Mouse (Mus musculus): ENCODE measurements around the gene Ssh2. TPM values are rescaled to one million over a fixed set of nuclear protein-coding genes. Genes with fewer than 3 reads are reported as not detected.

Ssh2 gene
- polyA plus RNA-seq, 1 experiment from 2014 or later = 9.2 TPM

DNA sequence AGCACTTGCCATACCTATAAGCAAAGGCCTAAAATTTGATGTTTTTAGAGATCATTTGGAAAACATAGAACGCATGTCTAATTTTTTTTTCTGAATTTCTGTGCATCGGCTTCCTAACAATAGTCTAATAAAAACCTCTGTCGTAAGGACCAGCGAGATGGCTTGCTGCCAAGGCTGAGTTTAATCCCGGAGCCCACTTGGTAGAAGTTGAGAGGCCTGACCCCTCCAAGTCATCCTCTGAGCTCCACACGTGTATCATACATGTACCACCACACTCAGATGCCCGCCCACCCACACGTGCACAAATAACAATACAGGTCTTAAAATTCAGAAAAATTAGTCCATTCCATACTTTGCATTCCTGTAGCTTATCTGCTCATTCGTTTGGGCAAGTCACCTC, 224.0 kb downstream of the Ssh2 start:
- no peak for DNase-seq (ENCODE audit: low spot score)
- H3K9me3 ChIP-seq = no peaks in the 10 kb centered on the region
- WGBS = 92% methylated on average over 9 of the region's 9 CpGs

DNA sequence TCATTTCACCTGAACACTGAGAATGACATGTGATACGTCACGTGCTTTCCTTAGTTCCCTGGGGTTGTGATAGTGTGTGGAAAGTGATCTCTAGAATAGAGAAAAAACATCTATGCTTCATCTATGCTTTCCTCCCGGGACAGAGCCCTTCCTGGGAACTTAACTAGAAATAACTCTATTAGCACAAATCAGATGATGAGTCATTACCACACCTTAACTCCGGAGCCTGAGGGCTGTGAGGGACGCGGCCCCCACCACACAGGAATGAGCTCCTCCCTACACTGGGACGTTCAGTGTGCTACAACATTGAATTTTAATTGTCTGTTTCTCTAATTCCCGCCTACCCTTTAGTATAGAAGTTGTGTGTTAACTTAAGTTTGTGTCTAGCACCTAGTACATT, 224.9 kb downstream of the Ssh2 start:
- DNase-seq (ENCODE audit: low spot score) = no peak
- 86% methylated on average over 8 of the region's 8 CpGs for WGBS
- H3K27me3 ChIP-seq (replicated peaks; ENCODE audit: low read depth, poor library complexity, severe bottlenecking) = no peaks in the 10 kb centered on the region
- H3K9me3 ChIP-seq = no peaks in the 10 kb centered on the region
- H3K4me1 ChIP-seq = no peaks in the 10 kb centered on the region
- peaks cover 38% of the 10 kb centered on the region for H3K36me3 ChIP-seq (replicated peaks)
- no peak overlapping the region for H3K4me3 ChIP-seq
- H3K27ac ChIP-seq (replicated peaks) = no peak overlapping the region

More for the DNA sequence above, 224.0 kb downstream of the Ssh2 start:
- Histone ChIP-seq H3K36me3 (replicated peaks) (peaks cover 38% of the 10 kb centered on the region), H3K4me3 (no peak overlapping the region), H3K27ac (replicated peaks) (no peak overlapping the region), H3K4me1 (no peaks in the 10 kb centered on the region), H3K27me3 (replicated peaks; ENCODE audit: low read depth, poor library complexity, severe bottlenecking) (no peaks in the 10 kb centered on the region)

DNA sequence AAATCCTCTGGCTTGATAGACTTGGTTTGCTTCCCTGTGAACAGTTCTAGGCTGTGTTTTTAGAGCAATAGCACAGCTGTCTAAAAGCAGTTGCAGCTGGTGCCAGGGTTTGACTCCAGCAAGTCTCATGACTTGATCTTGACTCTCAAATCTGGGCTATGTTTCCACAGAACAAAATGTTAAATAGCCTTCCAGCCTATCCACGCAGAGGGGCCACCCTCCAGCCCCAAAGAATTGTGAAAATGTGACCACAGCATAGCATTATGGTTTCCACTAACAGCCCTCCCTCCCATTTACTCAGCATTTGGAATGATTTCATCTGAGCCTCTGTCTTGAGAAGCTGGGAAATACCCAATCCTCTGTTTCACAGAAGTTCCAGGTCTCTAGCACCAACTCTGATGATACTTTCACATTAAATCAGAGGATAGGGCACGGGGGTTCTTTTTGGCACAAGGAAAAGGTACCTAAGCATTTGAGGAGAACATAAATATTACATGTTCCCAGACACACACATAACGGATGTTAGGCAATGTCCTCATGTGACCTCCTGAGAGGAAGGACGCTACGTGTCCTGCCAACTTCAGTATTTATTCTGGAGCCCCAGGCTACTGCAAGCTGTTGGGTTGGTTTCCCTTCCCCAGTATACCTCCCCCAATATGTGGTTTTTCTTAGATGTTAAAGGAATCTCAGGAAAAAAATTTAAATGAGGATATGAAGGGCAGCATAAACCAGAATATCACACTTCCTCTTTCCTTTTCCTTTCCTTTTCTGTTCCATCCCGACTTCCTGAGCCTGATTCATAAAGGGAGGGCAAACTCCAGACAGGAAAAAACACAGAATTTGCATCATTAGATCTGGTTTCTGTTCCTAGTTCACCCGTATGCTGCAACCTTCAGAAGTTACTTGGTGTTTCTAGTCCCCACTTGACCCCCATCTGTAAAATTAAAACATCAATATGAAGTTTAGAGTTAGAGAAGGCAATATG, 226.4 kb downstream of the Ssh2 start:
- WGBS = 80% methylated on average over 7 of the region's 7 CpGs
- DNase-seq (ENCODE audit: low spot score) = no peak
- Histone ChIP-seq H3K4me1 (no peaks in the 10 kb centered on the region), H3K36me3 (replicated peaks) (peaks cover 40% of the 10 kb centered on the region), H3K27ac (replicated peaks) (no peak overlapping the region), H3K27me3 (replicated peaks; ENCODE audit: low read depth, poor library complexity, severe bottlenecking) (no peaks in the 10 kb centered on the region), H3K9me3 (no peaks in the 10 kb centered on the region), H3K4me3 (no peak overlapping the region)

DNA sequence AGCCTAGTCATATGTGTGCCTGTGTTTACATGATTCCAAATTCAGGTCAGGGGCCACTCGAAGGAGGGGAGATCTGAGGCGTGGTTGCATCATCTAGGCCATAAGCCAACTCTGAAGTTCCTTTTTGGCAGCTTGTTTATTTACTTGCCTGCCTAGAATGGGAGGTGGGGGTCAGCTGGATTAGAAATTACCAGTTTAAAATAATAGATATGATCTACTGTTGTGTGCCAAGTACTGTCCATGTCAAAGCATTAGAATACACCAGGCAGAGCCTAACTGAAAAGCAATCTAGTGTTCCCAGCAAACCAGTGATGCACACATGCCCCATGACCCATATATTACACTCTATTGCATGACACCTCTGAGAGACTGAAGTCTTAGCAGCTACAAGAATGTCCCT, 228.9 kb downstream of the Ssh2 start:
- no peaks in the 10 kb centered on the region for H3K9me3 ChIP-seq
- no peaks in the 10 kb centered on the region for H3K27me3 ChIP-seq (replicated peaks; ENCODE audit: low read depth, poor library complexity, severe bottlenecking)
- peaks cover 35% of the 10 kb centered on the region for H3K36me3 ChIP-seq (replicated peaks)
- no peak overlapping the region for H3K27ac ChIP-seq (replicated peaks)
- 82% methylated on average over 2 of the region's 2 CpGs for WGBS
- H3K4me1 ChIP-seq = no peaks in the 10 kb centered on the region
- no peak for DNase-seq (ENCODE audit: low spot score)
- no peak overlapping the region for H3K4me3 ChIP-seq

DNA sequence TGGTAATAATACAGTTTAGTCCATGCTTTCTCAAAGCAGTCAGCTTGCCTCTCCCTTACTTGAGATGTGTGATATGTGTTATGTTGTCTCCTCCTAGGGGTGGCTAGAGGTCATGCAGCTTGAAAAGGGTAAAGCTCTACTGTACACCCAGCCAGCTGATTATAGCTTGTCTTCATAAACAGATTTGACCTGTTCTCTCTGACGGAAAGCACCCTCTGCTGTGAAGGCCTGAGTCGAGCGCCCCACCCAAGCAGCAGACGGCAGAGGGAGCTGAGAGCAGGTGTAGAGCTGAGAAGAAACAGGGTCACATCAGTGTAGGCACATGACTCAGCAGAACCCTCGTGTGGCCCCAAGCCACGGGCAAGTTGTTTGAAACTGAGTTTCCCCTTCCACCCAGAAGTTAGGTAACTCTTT, 230.5 kb downstream of the Ssh2 start:
- no peaks in the 10 kb centered on the region for H3K9me3 ChIP-seq
- DNase-seq (ENCODE audit: low spot score) = no peak
- 64% methylated on average over 6 of the region's 6 CpGs for WGBS

DNA sequence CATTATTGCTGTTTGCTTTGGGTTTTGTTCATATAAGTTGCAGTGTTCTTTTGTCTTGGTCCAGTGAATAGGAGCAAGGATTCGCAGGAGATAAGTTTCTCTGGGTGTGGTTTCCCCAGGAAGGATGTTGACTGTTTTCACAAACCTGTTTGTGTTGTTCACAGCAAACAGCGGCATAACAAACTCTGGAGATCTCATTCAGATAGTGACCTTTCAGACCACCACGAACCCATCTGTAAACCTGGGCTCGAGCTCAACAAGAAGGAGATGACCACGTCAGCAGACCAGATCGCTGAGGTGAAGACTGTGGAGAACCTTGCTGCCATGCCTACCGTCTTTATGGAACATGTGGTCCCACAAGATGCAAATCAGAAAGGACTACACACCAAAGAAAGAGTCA, 233.1 kb downstream of the Ssh2 start:
- H3K4me1 ChIP-seq = no peaks in the 10 kb centered on the region
- H3K9me3 ChIP-seq = no peaks in the 10 kb centered on the region
- no peaks in the 10 kb centered on the region for H3K27me3 ChIP-seq (replicated peaks; ENCODE audit: low read depth, poor library complexity, severe bottlenecking)
- no peak overlapping the region for H3K27ac ChIP-seq (replicated peaks)
- H3K4me3 ChIP-seq = no peak overlapping the region
- H3K36me3 ChIP-seq (replicated peaks) = peaks cover 40% of the 10 kb centered on the region
- DNase-seq (ENCODE audit: low spot score) = no peak
- WGBS = 91% methylated on average over 7 of the region's 7 CpGs

More for the DNA sequence above, 230.5 kb downstream of the Ssh2 start:
- Histone ChIP-seq H3K36me3 (replicated peaks) (peaks cover 35% of the 10 kb centered on the region), H3K4me1 (no peaks in the 10 kb centered on the region), H3K27me3 (replicated peaks; ENCODE audit: low read depth, poor library complexity, severe bottlenecking) (no peaks in the 10 kb centered on the region), H3K27ac (replicated peaks) (no peak overlapping the region), H3K4me3 (no peak overlapping the region)

DNA sequence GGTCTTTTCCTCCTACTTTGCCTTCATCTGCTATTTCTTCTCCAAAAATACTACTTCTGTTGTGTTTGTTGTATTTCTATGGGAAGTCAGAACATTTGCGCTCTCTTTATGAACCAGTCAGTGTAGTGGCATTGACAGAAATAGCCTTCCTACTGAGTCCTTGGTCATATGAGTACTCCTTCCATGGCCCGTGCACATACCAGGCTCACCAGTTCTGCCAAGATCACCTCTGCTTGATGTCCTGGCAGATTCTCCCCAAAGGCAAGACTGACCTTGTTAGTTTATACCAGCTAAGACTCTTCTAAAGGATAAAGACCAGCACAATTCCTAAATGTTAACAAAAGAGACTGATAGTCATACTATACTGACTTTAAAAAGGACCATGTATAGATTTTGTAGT, 235.6 kb downstream of the Ssh2 start:
- Histone ChIP-seq H3K36me3 (replicated peaks) (peaks cover 53% of the 10 kb centered on the region), H3K27ac (replicated peaks) (no peak overlapping the region), H3K27me3 (replicated peaks; ENCODE audit: low read depth, poor library complexity, severe bottlenecking) (no peaks in the 10 kb centered on the region), H3K9me3 (no peaks in the 10 kb centered on the region), H3K4me3 (no peak overlapping the region), H3K4me1 (no peaks in the 10 kb centered on the region)
- no peak for DNase-seq (ENCODE audit: low spot score)
- WGBS = 91% methylated on average over 2 of the region's 2 CpGs

DNA sequence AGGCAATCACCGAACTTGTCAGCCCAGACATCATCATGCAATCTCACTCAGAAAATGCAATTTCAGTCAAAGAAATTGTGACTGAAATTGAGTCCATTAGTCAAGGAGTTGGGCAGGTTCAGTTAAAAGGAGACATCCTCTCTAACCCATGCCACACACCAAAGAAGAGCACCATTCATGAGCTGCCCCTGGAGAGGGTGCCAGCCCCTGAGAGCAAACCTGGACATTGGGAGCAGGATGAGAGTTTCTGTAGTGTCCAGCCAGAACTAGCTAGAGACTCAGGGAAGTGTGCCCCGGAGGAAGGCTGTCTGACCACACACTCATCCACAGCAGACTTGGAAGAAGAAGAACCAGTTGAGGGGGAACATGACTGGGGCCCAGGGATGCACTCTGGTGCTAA, 237.3 kb downstream of the Ssh2 start:
- Histone ChIP-seq H3K9me3 (no peaks in the 10 kb centered on the region), H3K4me3 (no peak overlapping the region), H3K36me3 (replicated peaks) (peaks cover 53% of the 10 kb centered on the region), H3K27ac (replicated peaks) (no peak overlapping the region), H3K4me1 (no peaks in the 10 kb centered on the region), H3K27me3 (replicated peaks; ENCODE audit: low read depth, poor library complexity, severe bottlenecking) (no peaks in the 10 kb centered on the region)
- DNase-seq (ENCODE audit: low spot score) = no peak
- WGBS = 93% methylated on average over 2 of the region's 2 CpGs

DNA sequence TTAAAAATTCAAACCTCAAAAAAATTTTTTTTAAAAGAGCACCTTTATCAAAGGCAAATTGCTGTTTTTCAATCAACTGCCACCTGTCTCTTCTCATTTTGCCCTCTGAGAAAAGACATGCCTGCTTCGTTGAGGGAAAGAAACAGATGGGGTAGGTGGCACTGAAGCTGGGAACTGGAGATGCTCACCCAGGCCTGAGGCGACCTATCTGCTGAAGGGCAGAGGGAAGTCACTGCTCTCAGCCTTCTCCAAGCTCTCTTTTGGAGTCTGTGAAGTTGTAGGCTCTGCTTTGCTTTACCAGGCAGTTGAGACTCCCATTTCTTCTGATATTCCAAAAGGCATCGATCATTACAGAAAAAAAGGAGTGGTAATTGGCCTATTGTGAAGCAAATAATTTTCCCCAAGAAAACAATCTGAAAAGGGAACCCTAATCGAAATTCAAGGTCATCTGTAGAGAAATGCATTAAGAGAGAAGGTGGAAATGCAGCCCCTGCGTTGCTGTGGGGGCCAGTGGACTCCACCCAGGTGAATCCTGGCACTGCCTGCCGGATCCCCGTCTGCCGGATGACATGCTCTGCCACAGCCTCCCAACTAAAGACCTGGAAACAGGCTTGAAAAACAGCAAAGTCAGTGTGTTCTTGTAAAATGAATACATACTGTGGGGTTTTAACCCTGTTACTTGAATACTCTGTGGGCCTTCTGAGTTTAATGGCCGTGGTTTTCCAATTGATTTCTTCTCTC, 239.9 kb downstream of the Ssh2 start:
- Histone ChIP-seq H3K4me3 (no peak overlapping the region), H3K27ac (replicated peaks) (no peak overlapping the region), H3K4me1 (no peaks in the 10 kb centered on the region), H3K27me3 (replicated peaks; ENCODE audit: low read depth, poor library complexity, severe bottlenecking) (peaks cover 16% of the 10 kb centered on the region), H3K9me3 (no peaks in the 10 kb centered on the region), H3K36me3 (replicated peaks) (peaks cover 32% of the 10 kb centered on the region)
- no peak for DNase-seq (ENCODE audit: low spot score)
- 86% methylated on average over 9 of the region's 9 CpGs for WGBS

DNA sequence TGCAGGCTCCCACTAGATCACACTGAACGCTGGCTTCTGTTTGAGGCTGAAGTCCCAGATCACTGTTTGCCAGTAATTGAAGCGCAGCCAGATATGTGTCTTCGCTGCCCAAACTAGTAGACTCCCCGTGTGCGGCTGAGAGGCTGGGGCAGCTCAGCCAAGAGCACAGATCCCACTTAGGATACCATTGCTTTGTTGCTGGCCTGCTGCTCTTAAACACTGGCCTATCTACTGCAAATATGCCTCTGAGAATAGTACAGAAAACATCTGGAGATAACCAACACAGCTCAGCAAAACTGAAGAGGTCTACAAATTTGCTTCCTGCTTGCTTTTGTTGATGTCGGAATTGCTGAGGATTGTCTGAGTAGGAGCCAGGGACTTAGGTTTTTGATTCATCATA, 240.8 kb downstream of the Ssh2 start:
- H3K36me3 ChIP-seq (replicated peaks) = peaks cover 30% of the 10 kb centered on the region
- WGBS = 81% methylated on average over 6 of the region's 6 CpGs
- DNase-seq (ENCODE audit: low spot score) = no peak
- peaks cover 25% of the 10 kb centered on the region for H3K27me3 ChIP-seq (replicated peaks; ENCODE audit: low read depth, poor library complexity, severe bottlenecking)
- no peaks in the 10 kb centered on the region for H3K9me3 ChIP-seq
- H3K4me1 ChIP-seq = peaks cover 1% of the 10 kb centered on the region
- H3K27ac ChIP-seq (replicated peaks) = no peak overlapping the region
- H3K4me3 ChIP-seq = no peak overlapping the region

DNA sequence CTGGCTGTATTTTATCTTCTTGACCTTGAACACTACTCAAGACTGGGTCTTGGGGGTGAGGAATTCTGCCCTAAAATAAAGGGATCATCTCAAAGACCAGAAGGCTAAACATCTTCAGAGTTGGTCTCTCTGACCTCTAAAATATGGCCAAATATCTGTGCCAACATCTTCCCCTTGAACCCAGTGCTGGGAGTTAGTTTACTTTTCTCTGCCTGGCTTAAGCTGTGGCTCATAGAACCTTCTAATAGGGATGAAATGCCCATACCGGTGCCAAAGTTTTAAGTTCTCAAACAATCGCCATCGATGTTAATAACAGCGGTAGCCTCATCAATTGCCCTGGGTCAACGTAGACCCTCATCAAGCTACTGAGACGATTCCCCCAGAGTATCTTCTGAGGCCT, 245.8 kb downstream of the Ssh2 start:
- WGBS = 6% methylated on average over 6 of the region's 6 CpGs
- Histone ChIP-seq H3K9me3 (no peaks in the 10 kb centered on the region), H3K36me3 (replicated peaks) (no peaks in the 10 kb centered on the region), H3K27ac (replicated peaks) (no peak overlapping the region; the same call in 1 of the 2 replicates), H3K4me1 (peaks cover 18% of the 10 kb centered on the region), H3K4me3 (peak overlapping the region; percentile 69), H3K27me3 (replicated peaks; ENCODE audit: low read depth, poor library complexity, severe bottlenecking) (peaks cover 75% of the 10 kb centered on the region)
- DNase-seq (ENCODE audit: low spot score) = no peak

DNA sequence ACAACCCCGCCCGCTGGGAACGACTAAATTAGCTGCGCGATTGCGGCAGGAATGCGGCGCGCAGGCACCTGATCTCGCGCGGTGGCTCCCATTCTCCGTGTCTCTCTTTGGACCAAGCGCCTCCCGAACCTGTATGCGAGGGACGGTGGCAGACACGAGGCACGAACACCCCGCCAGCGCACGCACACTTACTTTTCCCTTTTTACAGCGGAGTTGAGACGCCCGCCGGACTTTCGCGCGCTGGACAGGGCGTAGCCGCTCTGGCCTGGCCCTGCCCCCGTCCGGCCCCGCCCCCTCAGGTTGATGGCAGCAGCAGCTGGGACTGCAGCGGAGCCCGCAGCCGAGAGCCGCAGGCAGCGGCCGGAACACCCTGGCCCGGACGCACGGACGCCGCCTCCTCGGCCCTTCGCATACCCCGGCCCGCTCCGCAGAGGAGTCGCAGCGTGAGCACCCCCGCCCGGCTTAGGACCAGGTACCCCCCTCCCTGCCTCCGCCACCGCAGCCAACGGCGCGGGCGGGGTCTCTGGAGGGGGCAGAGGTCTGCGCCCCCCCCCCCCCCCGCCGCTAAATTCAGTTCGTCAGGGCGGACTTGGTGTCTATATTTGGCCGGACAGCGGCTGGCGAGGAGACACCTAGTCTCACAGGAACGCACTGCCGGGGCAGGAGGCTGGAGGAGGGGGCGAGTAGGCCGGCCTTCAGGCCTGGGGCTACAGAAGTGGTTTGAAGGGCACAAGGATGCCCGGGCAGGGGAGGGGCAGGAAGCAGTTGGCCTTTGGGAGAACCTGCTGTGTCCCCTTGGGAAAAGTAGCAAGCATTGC, 246.4 kb downstream of the Ssh2 start, which contains the start of gene Coro6:
Gene Coro6 (plus strand): TSS at position 129 of the 818 bp plus-strand sequence.
- H3K4me1 ChIP-seq = peaks cover 24% of the 10 kb centered on the region
- H3K27ac ChIP-seq (replicated peaks) = no peak within 1 kb of the TSS; the same call in 1 of the 2 replicates
- DNase-seq (ENCODE audit: low spot score) = peak; percentile 84
- H3K27me3 ChIP-seq (replicated peaks; ENCODE audit: low read depth, poor library complexity, severe bottlenecking) = peaks cover 82% of the 10 kb centered on the region
- H3K9me3 ChIP-seq = no peaks in the 10 kb centered on the region
- no peaks in the 10 kb centered on the region for H3K36me3 ChIP-seq (replicated peaks)
- H3K4me3 ChIP-seq = peak within 1 kb of the TSS; percentile 69
- under 1% methylated on average over 73 of the region's 73 CpGs for WGBS

All from embryonic facial prominence, embryonic 10.5 days (tissue).